In the genomic region with DNA sequence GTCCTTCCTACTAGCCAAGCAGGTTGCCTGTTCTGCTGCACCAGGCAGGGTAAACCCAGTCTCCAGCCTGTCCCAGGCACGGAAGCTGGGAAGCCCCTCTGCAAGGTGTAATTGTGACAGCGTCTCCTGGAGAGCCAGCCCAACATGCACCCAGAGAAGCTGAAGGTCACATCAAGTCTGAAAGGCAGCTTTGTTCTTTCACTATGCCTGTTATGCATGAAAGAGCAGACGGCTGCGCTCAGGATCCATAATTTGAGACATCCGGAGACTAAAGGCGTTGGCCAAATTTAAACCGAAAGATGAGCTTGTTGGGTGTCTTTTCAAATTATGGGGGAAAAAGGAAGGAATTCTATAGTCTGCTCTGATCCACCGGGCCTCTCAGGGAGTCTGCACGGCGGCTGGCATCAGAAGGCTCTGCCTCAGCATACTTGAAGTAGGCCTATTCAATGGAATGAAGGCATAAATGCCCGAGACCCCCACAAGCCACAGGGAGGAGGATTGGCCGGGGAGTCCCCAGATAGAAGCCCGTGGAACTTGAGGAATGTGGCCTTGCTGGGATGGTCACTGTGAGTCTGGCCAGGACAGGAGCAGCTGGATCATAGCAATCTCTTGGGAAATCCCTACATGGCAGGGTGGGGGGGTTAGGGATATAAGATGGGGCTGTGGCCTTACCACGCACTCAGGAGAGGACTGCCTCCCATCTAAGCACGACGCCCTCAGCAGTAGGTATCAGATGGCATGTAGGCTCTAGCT, we compare ENCODE assay signal across 16 mouse cellular contexts. TPM values are rescaled to one million over a fixed set of nuclear protein-coding genes. Genes with fewer than 3 reads are reported as not detected.
DNase-seq lines count a peak whose midpoint lies in the region; ATAC-seq and TF ChIP-seq lines count a peak whose summit lies in the region.
"Had no signal": no experiment of that assay in that cellular context is flagged by ENCODE, and none has a peak within 500 bp of the region (broad histone marks: within the 10 kb centered on the region; RNA-seq: fewer than 3 reads in every experiment).

No protein-coding gene starts in this region.

- peak overlapping the region; percentile 55; the same call in 1 of the 2 replicates for H3K27ac ChIP-seq in left cerebral cortex, adult 2 months
- H3K27ac ChIP-seq in limb, embryonic 14.5 days (replicated peaks; ENCODE audit: low read depth, low read length): no peak overlapping the region
- H3K27ac ChIP-seq: forebrain, embryonic 12.5 days; hindbrain, embryonic 13.5 days; limb, embryonic 12.5 days; macrophage; neural tube, embryonic 15.5 days had no signal

- peaks cover 48% of the 10 kb centered on the region for H3K36me3 ChIP-seq in limb, embryonic 14.5 days (ENCODE audit: control insufficient read depth, insufficient read depth, low read length)
- H3K36me3 ChIP-seq: forebrain, embryonic 12.5 days; hindbrain, embryonic 13.5 days; neural tube, embryonic 15.5 days had no signal

- intact Hi-C loops in left cerebral cortex, adult 2 months (cut with DNase I): no loop called here
- intact Hi-C loops in left cerebral cortex, postnatal 36 days (cut with DNase I): no loop called here

- H3K9ac ChIP-seq in limb, embryonic 14.5 days (ENCODE audit: low read depth, low read length, severe bottlenecking): no peak overlapping the region
- H3K9ac ChIP-seq: forebrain, embryonic 12.5 days; hindbrain, embryonic 13.5 days; limb, embryonic 12.5 days; neural tube, embryonic 15.5 days had no signal

- no peak overlapping the region for H3K4me3 ChIP-seq in left cerebral cortex, adult 2 months
- no peak overlapping the region for H3K4me3 ChIP-seq in limb, embryonic 14.5 days (replicated peaks; ENCODE audit: low read length)
- H3K4me3 ChIP-seq: forebrain, embryonic 12.5 days; hindbrain, embryonic 13.5 days; limb, embryonic 12.5 days; neural tube, embryonic 15.5 days had no signal

- DNase-seq in embryo, embryonic 10 days (ENCODE audit: low spot score): peak; percentile 30
- DNase-seq in embryo, embryonic 11 days: no peak
- no peak for DNase-seq in left cerebral cortex, adult 2 months (ENCODE audit: extremely low spot score in 1 of 2, low spot score in 2 of 2)
- no peak for DNase-seq in left cerebral cortex, postnatal 36 days (ENCODE audit: low spot score in 2 of 2)
- peak; percentile 86 for DNase-seq in Muller cell, postnatal 12 days (ENCODE audit: inconsistent ontology term)
- no peak for DNase-seq in limb, embryonic 14.5 days (ENCODE audit: low spot score)
- no peak for DNase-seq in spleen, adult 18-20 months
- no peak for DNase-seq in urinary bladder, postnatal 10 days (ENCODE audit: low spot score)
- DNase-seq: adrenal gland, adult 8-10 months; cerebellum, adult 2 months had no signal

- ATAC-seq in limb, embryonic 14.5 days (ENCODE audit: low FRiP score, low read depth): peak; percentile 23; the same call in 1 of the 2 replicates
- ATAC-seq: intestine, embryonic 16.5 days had no signal

- WGBS in limb, embryonic 14.5 days: 70% methylated on average over 16 of the region's 16 CpGs

- no peaks in the 10 kb centered on the region for H3K9me3 ChIP-seq in limb, embryonic 14.5 days (ENCODE audit: control insufficient read depth, low read length)
- H3K9me3 ChIP-seq: forebrain, embryonic 12.5 days; hindbrain, embryonic 13.5 days; limb, embryonic 12.5 days; neural tube, embryonic 15.5 days had no signal

- TF ChIP-seq CTCF in left cerebral cortex, adult 2 months (IDR thresholded peaks at IDR 0.05): no peak

- no peak overlapping the region for H3K4me2 ChIP-seq in limb, embryonic 14.5 days (replicated peaks; ENCODE audit: low read depth, low read length, severe bottlenecking)
- H3K4me2 ChIP-seq: forebrain, embryonic 12.5 days; hindbrain, embryonic 13.5 days; limb, embryonic 12.5 days; neural tube, embryonic 15.5 days had no signal

- no peaks in the 10 kb centered on the region for H3K27me3 ChIP-seq in limb, embryonic 14.5 days (ENCODE audit: control insufficient read depth, insufficient read depth, low read length)
- H3K27me3 ChIP-seq: forebrain, embryonic 12.5 days; hindbrain, embryonic 13.5 days; limb, embryonic 12.5 days; neural tube, embryonic 15.5 days had no signal

- TF ChIP-seq POLR2A in limb, embryonic 14.5 days (IDR thresholded peaks at IDR 0.05; ENCODE audit: borderline replicate concordance, extremely low read depth, insufficient read depth, insufficient read length): no peak

- H3K4me1 ChIP-seq in limb, embryonic 14.5 days (ENCODE audit: control insufficient read depth, insufficient read depth, low read length): 0 out of 2 replicates have a peak, but pooled peaks cover 4% of the 10 kb centered on the region
- H3K4me1 ChIP-seq: neural tube, embryonic 15.5 days had no signal

RNA-seq across cellular contexts. Expression of gene Ldlrap1, which starts 23.8 kb away (rescaled TPM):
- 1 to 10 TPM; 3.4 to 3.7 TPM for total RNA-seq in left cerebral cortex, adult 2 months (2021)
- total RNA-seq in left cerebral cortex, postnatal 36 days (2021): 1 to 10 TPM; 3.1 to 3.5 TPM
- polyA plus RNA-seq in limb, embryonic 14.5 days (2012; rRNA removed): 18.0 and 22.0 TPM in 2 replicates
- polyA plus RNA-seq in limb, embryonic 14.5 days (2014; fragmentation: Nextera tagmentation; extraction: Ambion mirVana): 25.1 and 27.9 TPM in 2 replicates

RNA-seq across cellular contexts. Expression of gene Man1c1, which starts 40.0 kb away (rescaled TPM):
- total RNA-seq in left cerebral cortex, adult 2 months (2021): 10 to 100 TPM; 43.1 to 43.6 TPM
- total RNA-seq in left cerebral cortex, postnatal 36 days (2021): 10 to 100 TPM; 37.8 to 42.0 TPM
- 9.1 and 10.6 TPM in 2 replicates for polyA plus RNA-seq in limb, embryonic 14.5 days (2012; rRNA removed)
- polyA plus RNA-seq in limb, embryonic 14.5 days (2014; fragmentation: Nextera tagmentation; extraction: Ambion mirVana): 5.1 and 5.9 TPM in 2 replicates

Comparison
In these comparisons a context has a peak if more than half of its experiments do, and no peak if none do; other contexts are left out.
1. DNase-seq: peak in embryo, embryonic 10 days (single experiment) and Muller cell, postnatal 12 days (single experiment); none in embryo, embryonic 11 days (single experiment), left cerebral cortex, adult 2 months (0 of 2), left cerebral cortex, postnatal 36 days (0 of 2), limb, embryonic 14.5 days (single experiment), spleen, adult 18-20 months (0 of 2) and urinary bladder, postnatal 10 days (single experiment).